Mouse (Mus musculus): Measurements from ENCODE around the gene Numbl. TPM values are rescaled to one million over a fixed set of nuclear protein-coding genes. Genes with fewer than 3 reads are reported as not detected.
A peak's percentile ranks its signal among the peaks of the same experiment; 100 is the strongest.

Numbl gene
- polyA plus RNA-seq, 1 experiment, result 11.7 TPM

DNA sequence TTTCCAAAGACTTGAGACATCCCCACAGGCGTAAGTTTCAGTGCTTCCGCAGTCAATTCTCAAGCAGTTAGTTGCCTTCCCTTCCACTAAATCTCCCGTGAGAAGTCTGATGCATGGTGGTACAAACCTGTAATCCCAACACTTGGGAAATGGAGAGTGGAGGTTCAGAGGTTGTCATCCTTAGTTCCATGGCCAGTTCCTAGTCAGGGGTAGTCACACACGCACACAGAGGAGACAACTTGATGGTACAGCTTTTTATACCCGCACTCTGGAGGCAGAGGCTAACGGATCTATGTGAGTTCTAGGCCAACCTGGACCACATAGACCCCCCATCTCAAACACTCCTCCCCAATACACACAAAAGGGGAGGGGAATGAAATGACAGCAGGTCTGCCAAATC, 29.4 kb upstream of the Numbl start:
- Histone ChIP-seq H3K79me3 (ENCODE audit: low read depth) (peaks cover 5% of the 10 kb centered on the region), H3K27me3 (ENCODE audit: control insufficient read depth, insufficient read depth, insufficient read length) (no peaks in the 10 kb centered on the region), H3K36me3 (ENCODE audit: control insufficient read depth, insufficient read depth) (no peaks in the 10 kb centered on the region), H3K4me3 (ENCODE audit: insufficient read depth, poor library complexity, severe bottlenecking) (peak overlapping the region; percentile 48), H3ac (ENCODE audit: control insufficient read depth, insufficient read length, low read depth) (peak overlapping the region; percentile 42), H3K79me2 (ENCODE audit: control insufficient read depth, insufficient read depth) (peaks cover 25% of the 10 kb centered on the region)
- TF ChIP-seq MAX (IDR thresholded peaks at IDR 0.05) (no peak), CTCF (IDR thresholded peaks at IDR 0.05; ENCODE audit: control insufficient read depth, insufficient read depth, insufficient read length) (no peak), MYOD1 (IDR thresholded peaks at IDR 0.05; ENCODE audit: control insufficient read depth, insufficient read length, low read depth) (no peak), USF1 (IDR thresholded peaks at IDR 0.05; ENCODE audit: low read depth) (no peak), MYOG (IDR thresholded peaks at IDR 0.05; ENCODE audit: control insufficient read depth, extremely low read depth, insufficient read length) (no peak), CEBPB (IDR thresholded peaks at IDR 0.05; ENCODE audit: low read depth) (no peak), FOSL1 (IDR thresholded peaks at IDR 0.05; ENCODE audit: insufficient read depth, low read length, poor library complexity, severe bottlenecking) (no peak)

DNA sequence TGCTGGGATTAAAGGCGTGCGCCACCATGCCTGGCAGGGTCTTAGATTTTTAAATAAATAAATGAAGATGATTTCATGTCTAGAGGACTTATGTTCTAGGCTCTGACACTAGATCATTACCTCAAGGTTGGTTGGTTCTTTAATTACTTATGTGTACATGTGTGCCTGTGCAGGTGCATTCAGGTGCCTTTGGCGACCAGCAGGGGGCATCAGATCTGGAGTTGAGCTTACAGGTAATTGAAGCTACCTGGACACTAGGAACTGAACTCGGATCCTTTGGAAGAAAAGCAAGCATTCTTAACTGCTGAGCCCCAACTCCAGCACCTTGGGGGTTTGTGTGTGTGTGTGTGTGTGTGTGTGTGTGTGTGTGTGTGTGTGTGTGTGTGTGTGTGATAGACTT, 27.5 kb upstream of the Numbl start:
- Histone ChIP-seq H3K27me3 (ENCODE audit: control insufficient read depth, insufficient read depth, insufficient read length) (no peaks in the 10 kb centered on the region), H3K79me2 (ENCODE audit: control insufficient read depth, insufficient read depth) (peaks cover 22% of the 10 kb centered on the region), H3K4me3 (ENCODE audit: insufficient read depth, poor library complexity, severe bottlenecking) (no peak overlapping the region), H3K79me3 (ENCODE audit: low read depth) (peaks cover 5% of the 10 kb centered on the region), H3ac (ENCODE audit: control insufficient read depth, insufficient read length, low read depth) (no peak overlapping the region), H3K36me3 (ENCODE audit: control insufficient read depth, insufficient read depth) (no peaks in the 10 kb centered on the region)
- TF ChIP-seq CEBPB (IDR thresholded peaks at IDR 0.05; ENCODE audit: low read depth) (no peak), MAX (IDR thresholded peaks at IDR 0.05) (no peak), FOSL1 (IDR thresholded peaks at IDR 0.05; ENCODE audit: insufficient read depth, low read length, poor library complexity, severe bottlenecking) (no peak), CTCF (IDR thresholded peaks at IDR 0.05; ENCODE audit: control insufficient read depth, insufficient read depth, insufficient read length) (no peak), MYOD1 (IDR thresholded peaks at IDR 0.05; ENCODE audit: control insufficient read depth, insufficient read length, low read depth) (no peak), USF1 (IDR thresholded peaks at IDR 0.05; ENCODE audit: low read depth) (no peak), MYOG (IDR thresholded peaks at IDR 0.05; ENCODE audit: control insufficient read depth, extremely low read depth, insufficient read length) (no peak)

DNA sequence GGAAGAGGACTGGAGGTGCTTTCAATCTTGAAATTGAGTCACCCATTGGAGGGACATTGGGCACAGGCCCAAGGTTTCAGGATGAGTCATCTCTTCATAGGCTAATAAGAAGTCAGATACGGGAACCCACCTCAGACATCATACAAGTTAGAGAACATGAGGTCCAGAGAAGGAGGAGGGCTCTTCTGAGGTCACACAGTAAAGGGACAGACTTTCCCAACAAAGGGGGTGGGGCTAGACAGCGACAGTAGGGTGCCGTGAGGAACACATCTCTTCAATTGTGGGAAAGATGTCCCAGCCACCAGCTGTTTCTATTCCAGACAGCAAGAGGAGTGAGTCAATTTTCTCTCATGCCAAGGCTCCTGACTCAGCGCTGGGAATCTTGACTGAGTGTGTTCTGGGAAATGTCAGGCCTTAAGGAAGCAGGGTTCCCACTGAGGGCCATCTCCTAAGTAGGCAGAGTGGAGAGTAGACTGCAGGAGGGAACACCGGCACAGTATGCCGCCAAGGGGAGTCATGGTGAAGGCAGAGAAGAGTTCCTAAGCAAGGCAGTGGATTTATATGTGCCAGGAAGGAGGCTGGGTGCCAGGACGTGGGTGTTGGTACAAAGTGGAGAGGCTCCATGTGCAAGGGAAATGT, 26.4 kb upstream of the Numbl start:
- Histone ChIP-seq H3ac (ENCODE audit: control insufficient read depth, insufficient read length, low read depth) (no peak overlapping the region), H3K27me3 (ENCODE audit: control insufficient read depth, insufficient read depth, insufficient read length) (no peaks in the 10 kb centered on the region), H3K36me3 (ENCODE audit: control insufficient read depth, insufficient read depth) (no peaks in the 10 kb centered on the region), H3K79me2 (ENCODE audit: control insufficient read depth, insufficient read depth) (peaks cover 12% of the 10 kb centered on the region), H3K79me3 (ENCODE audit: low read depth) (peaks cover 5% of the 10 kb centered on the region), H3K4me3 (ENCODE audit: insufficient read depth, poor library complexity, severe bottlenecking) (no peak overlapping the region)
- TF ChIP-seq FOSL1 (IDR thresholded peaks at IDR 0.05; ENCODE audit: insufficient read depth, low read length, poor library complexity, severe bottlenecking) (no peak), CTCF (IDR thresholded peaks at IDR 0.05; ENCODE audit: control insufficient read depth, insufficient read depth, insufficient read length) (no peak), MYOD1 (IDR thresholded peaks at IDR 0.05; ENCODE audit: control insufficient read depth, insufficient read length, low read depth) (peak; percentile 57)

DNA sequence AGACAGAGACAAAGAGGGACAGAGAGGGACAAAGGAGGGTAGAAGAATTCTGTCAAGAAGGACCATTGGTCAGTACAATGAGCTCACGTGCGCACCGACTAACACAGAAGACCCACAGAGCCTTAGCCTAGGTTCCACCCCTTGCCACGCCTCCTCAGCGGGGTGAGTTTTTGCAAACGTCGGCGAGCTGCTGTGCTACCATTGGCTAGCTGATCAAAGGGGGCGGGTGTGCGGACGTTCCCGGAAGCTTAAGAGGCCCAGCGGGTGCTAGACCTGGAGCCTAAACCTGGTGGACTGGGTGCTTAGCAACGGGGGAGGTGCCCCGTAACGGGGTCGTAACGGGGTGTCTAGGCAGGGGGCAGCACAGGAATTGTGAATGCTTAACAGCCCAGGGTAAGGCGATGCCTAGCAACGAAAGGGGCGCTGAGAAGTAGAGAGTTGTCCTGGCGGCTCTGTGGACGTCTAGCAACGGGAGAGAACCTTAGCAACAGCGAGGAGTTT, 25.4 kb upstream of the Numbl start, which contains the start of gene Coq8b:
Coq8b (plus strand) TSS at position 243 of the 501 bp plus-strand sequence.
- H3K79me3 ChIP-seq (ENCODE audit: low read depth), result no peaks in the 10 kb centered on the region
- H3ac ChIP-seq (ENCODE audit: control insufficient read depth, insufficient read length, low read depth), result peak within 1 kb of the TSS; percentile 46
- peak within 1 kb of the TSS; percentile 37 for H3K4me3 ChIP-seq (ENCODE audit: insufficient read depth, poor library complexity, severe bottlenecking)
- H3K79me2 ChIP-seq (ENCODE audit: control insufficient read depth, insufficient read depth), result peaks cover 2% of the 10 kb centered on the region
- peak; percentile 61 for TF ChIP-seq USF1 (IDR thresholded peaks at IDR 0.05; ENCODE audit: low read depth)
- TF ChIP-seq FOSL1 (IDR thresholded peaks at IDR 0.05; ENCODE audit: insufficient read depth, low read length, poor library complexity, severe bottlenecking), result no peak
- TF ChIP-seq MAX (IDR thresholded peaks at IDR 0.05), result no peak
- TF ChIP-seq CTCF (IDR thresholded peaks at IDR 0.05; ENCODE audit: control insufficient read depth, insufficient read depth, insufficient read length), result no peak
- TF ChIP-seq MYOD1 (IDR thresholded peaks at IDR 0.05; ENCODE audit: control insufficient read depth, insufficient read length, low read depth), result no peak
- TF ChIP-seq CEBPB (IDR thresholded peaks at IDR 0.05; ENCODE audit: low read depth), result no peak
- no peaks in the 10 kb centered on the region for H3K27me3 ChIP-seq (ENCODE audit: control insufficient read depth, insufficient read depth, insufficient read length)
- no peaks in the 10 kb centered on the region for H3K36me3 ChIP-seq (ENCODE audit: control insufficient read depth, insufficient read depth)

DNA sequence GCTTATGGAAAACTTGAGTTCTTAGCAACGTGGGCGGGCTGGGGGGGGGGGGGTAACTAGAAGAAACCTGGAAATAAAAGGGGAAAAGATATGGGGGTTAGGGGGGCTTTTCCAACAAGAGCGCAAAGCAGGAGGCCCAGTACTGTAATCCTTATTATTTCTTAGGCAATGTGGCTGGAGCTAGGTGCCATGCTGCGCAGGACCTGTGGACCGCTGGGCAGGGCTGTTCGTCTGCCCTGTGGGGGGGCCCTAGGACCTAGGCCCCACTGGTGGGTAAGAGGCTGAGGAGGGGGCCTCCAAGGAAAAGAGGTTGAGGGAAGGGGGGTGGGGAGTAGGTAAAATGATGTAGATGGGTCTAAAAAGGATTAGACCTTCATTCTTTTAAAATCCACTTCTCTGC, 24.9 kb upstream of the Numbl start:
- H3K79me2 ChIP-seq (ENCODE audit: control insufficient read depth, insufficient read depth), result no peaks in the 10 kb centered on the region
- H3ac ChIP-seq (ENCODE audit: control insufficient read depth, insufficient read length, low read depth), result peak overlapping the region; percentile 13
- H3K27me3 ChIP-seq (ENCODE audit: control insufficient read depth, insufficient read depth, insufficient read length), result no peaks in the 10 kb centered on the region
- H3K4me3 ChIP-seq (ENCODE audit: insufficient read depth, poor library complexity, severe bottlenecking), result peak overlapping the region; percentile 37
- TF ChIP-seq MYOG (IDR thresholded peaks at IDR 0.05; ENCODE audit: control insufficient read depth, extremely low read depth, insufficient read length) (no peak), CTCF (IDR thresholded peaks at IDR 0.05; ENCODE audit: control insufficient read depth, insufficient read depth, insufficient read length) (no peak), MYOD1 (IDR thresholded peaks at IDR 0.05; ENCODE audit: control insufficient read depth, insufficient read length, low read depth) (no peak)
- H3K79me3 ChIP-seq (ENCODE audit: low read depth), result no peaks in the 10 kb centered on the region
- H3K36me3 ChIP-seq (ENCODE audit: control insufficient read depth, insufficient read depth), result no peaks in the 10 kb centered on the region

DNA sequence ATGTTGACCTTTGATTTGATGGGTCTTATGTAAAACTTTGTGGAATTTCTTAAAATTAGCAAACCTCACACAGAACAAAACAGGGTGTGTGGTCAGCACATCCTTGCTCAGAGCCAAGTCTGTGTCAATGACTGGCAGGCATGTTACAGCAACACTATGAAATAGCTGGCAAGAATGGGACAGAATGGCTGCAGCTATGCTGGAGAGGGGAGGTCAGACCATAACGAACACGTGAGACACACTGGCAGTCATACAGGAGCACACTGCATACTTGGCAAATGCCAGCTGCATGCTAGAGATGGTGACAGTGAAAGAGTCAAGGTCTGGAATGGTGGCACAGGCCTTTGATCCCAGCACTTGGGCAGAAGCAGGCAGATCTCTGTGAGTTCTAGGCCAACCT, 22.5 kb upstream of the Numbl start:
- H3K4me3 ChIP-seq (ENCODE audit: insufficient read depth, poor library complexity, severe bottlenecking), result no peak overlapping the region

More for the DNA sequence above, 22.5 kb upstream of the Numbl start:
- H3ac ChIP-seq (ENCODE audit: control insufficient read depth, insufficient read length, low read depth), result no peak overlapping the region
- no peaks in the 10 kb centered on the region for H3K36me3 ChIP-seq (ENCODE audit: control insufficient read depth, insufficient read depth)
- H3K79me2 ChIP-seq (ENCODE audit: control insufficient read depth, insufficient read depth), result no peaks in the 10 kb centered on the region
- no peak for TF ChIP-seq MYOG (IDR thresholded peaks at IDR 0.05; ENCODE audit: control insufficient read depth, extremely low read depth, insufficient read length)
- H3K27me3 ChIP-seq (ENCODE audit: control insufficient read depth, insufficient read depth, insufficient read length), result no peaks in the 10 kb centered on the region
- H3K79me3 ChIP-seq (ENCODE audit: low read depth), result no peaks in the 10 kb centered on the region
